Mouse (Mus musculus) lung, embryonic 15.5 days (tissue): ENCODE results near the gene Tpi1. TPM values are rescaled to one million over a fixed set of nuclear protein-coding genes. Genes with fewer than 3 reads are reported as not detected.

Source experiments
- ATAC-seq: fragments of 200-750 bp; cut with Nextera tagmentation; 2 replicates; pipeline ENCODE4 v1.8.0; 2017; ENCODE audit warnings: moderate number of reproducible peaks, borderline replicate concordance; ENCODE audit not compliant: low FRiP score, low TSS enrichment; ENCODE audit errors: extremely low read depth
- H3K27ac ChIP-seq: fragments of 300-500 bp; sonication (generic); 2 replicates; pipeline ENCODE4 v1.5.1; 2015; ENCODE audit warnings: moderate library complexity, mild to moderate bottlenecking, inconsistent platforms
- H3K27me3 ChIP-seq: fragments of 300-500 bp; sonication (generic); 2 replicates; pipeline ENCODE4 v1.6.1; 2015; ENCODE audit warnings: inconsistent platforms
- H3K36me3 ChIP-seq: fragments of 300-500 bp; sonication (generic); 2 replicates; pipeline ENCODE4 v1.6.1; 2015; ENCODE audit warnings: inconsistent platforms
- H3K4me1 ChIP-seq: fragments of 300-500 bp; sonication (generic); 2 replicates; pipeline ENCODE4 v1.6.1; 2015; ENCODE audit warnings: inconsistent platforms
- H3K4me2 ChIP-seq: fragments of 300-500 bp; sonication (generic); 2 replicates; pipeline ENCODE4 v1.6.1; 2015; ENCODE audit warnings: inconsistent platforms, mild to moderate bottlenecking, moderate library complexity
- H3K4me3 ChIP-seq: fragments of 300-500 bp; sonication (generic); 2 replicates; pipeline ENCODE4 v1.5.1; 2015; ENCODE audit warnings: mild to moderate bottlenecking, inconsistent platforms
- H3K9ac ChIP-seq: fragments of 300-500 bp; sonication (generic); 2 replicates; pipeline ENCODE4 v1.6.1; 2015; ENCODE audit warnings: inconsistent platforms
- H3K9me3 ChIP-seq: fragments of 300-500 bp; sonication (generic); 2 replicates; pipeline ENCODE4 v1.6.1; 2016; ENCODE audit warnings: inconsistent platforms
- WGBS: fragments of 180-500 bp; shearing (Covaris S2); methylation state at CpG from one replicate; pipeline ENCODE4 v1.1.7; 2015; 5-methylcytosine and 5-hydroxymethylcytosine counted together
- polyA plus RNA-seq: library from polyadenylated mRNA; unstranded; fragments of >200 nt; fragmentation: Nextera tagmentation; extraction: Ambion mirVana; gene quantifications from 2 replicates; pipeline ENCODE4 v1.2.1, GENCODE M21; 2015

The Tpi1 gene
- polyA plus RNA-seq, 1 experiment from 2014 or later: 712 TPM

GRCm38 (mm10) chr6:124829799-124830700 is 16.0 kb upstream of the Tpi1 start:
- Histone ChIP-seq H3K4me1 (peaks cover 27% of the 10 kb centered on the region), H3K4me2 (peak overlapping the region; percentile 85), H3K4me3 (peak overlapping the region; percentile 61), H3K27ac (peak overlapping the region; percentile 93), H3K36me3 (peaks cover 42% of the 10 kb centered on the region), H3K9me3 (no peaks in the 10 kb centered on the region), H3K27me3 (no peaks in the 10 kb centered on the region), H3K9ac (peak overlapping the region; percentile 75)
- ATAC-seq: peak; percentile 90
- WGBS: under 1% methylated on average over 38 of the region's 38 CpGs

GRCm38 (mm10) chr6:124828868-124829798 is 15.0 kb upstream of the Tpi1 start, which contains the start of the genes Usp5 and Cdca3:
Gene Usp5, minus strand, starts transcription at chr6:124829484.
Gene Cdca3, plus strand, starts transcription at chr6:124829547.
- peak; percentile 95 for ATAC-seq
- WGBS: 0% methylated on average over 55 of the region's 55 CpGs
- H3K9me3 ChIP-seq: no peaks in the 10 kb centered on the region

GRCm38 (mm10) chr6:124828101-124828592 is 14.1 kb upstream of the Tpi1 start:
- peaks cover 27% of the 10 kb centered on the region for H3K4me1 ChIP-seq
- H3K27me3 ChIP-seq: no peaks in the 10 kb centered on the region
- H3K4me3 ChIP-seq: peak overlapping the region; percentile 61
- no peak for ATAC-seq
- peak overlapping the region; percentile 27 for H3K27ac ChIP-seq
- H3K9ac ChIP-seq: peak overlapping the region; percentile 62
- no peaks in the 10 kb centered on the region for H3K9me3 ChIP-seq
- peak overlapping the region; percentile 82 for H3K4me2 ChIP-seq
- peaks cover 47% of the 10 kb centered on the region for H3K36me3 ChIP-seq
- WGBS: 18% methylated on average over 10 of the region's 10 CpGs

More at GRCm38 (mm10) chr6:124828868-124829798, 15.0 kb upstream of the Tpi1 start, which contains the start of the genes Usp5 and Cdca3:
- peaks cover 43% of the 10 kb centered on the region for H3K36me3 ChIP-seq
- H3K4me2 ChIP-seq: peak within 1 kb of the TSS; percentile 85
- H3K27me3 ChIP-seq: no peaks in the 10 kb centered on the region
- peak within 1 kb of the TSS; percentile 93 for H3K27ac ChIP-seq
- peaks cover 27% of the 10 kb centered on the region for H3K4me1 ChIP-seq
- peak within 1 kb of the TSS; percentile 61 for H3K4me3 ChIP-seq
- H3K9ac ChIP-seq: peak within 1 kb of the TSS; percentile 75

- no peak overlapping the region for H3K27ac ChIP-seq
- no peaks in the 10 kb centered on the region for H3K9me3 ChIP-seq
- no peak for ATAC-seq
- peaks cover 93% of the 10 kb centered on the region for H3K36me3 ChIP-seq
- 0 out of 2 replicates have a peak, but pooled peaks cover under 1% of the 10 kb centered on the region for H3K4me1 ChIP-seq
- H3K4me3 ChIP-seq: no peak overlapping the region
- WGBS: 94% methylated on average over 4 of the region's 4 CpGs
- H3K27me3 ChIP-seq: no peaks in the 10 kb centered on the region
- no peak overlapping the region for H3K9ac ChIP-seq
- no peak overlapping the region for H3K4me2 ChIP-seq
Measured at GRCm38 (mm10) chr6:124822049-124822448, 8.0 kb upstream of the Tpi1 start.

- Histone ChIP-seq H3K27me3 (no peaks in the 10 kb centered on the region), H3K4me3 (no peak overlapping the region), H3K36me3 (peaks cover 96% of the 10 kb centered on the region), H3K4me2 (no peak overlapping the region), H3K9ac (no peak overlapping the region), H3K27ac (no peak overlapping the region), H3K4me1 (no peaks in the 10 kb centered on the region), H3K9me3 (no peaks in the 10 kb centered on the region)
- ATAC-seq: no peak
- 88% methylated on average over 5 of the region's 5 CpGs for WGBS
Measured at GRCm38 (mm10) chr6:124820891-124821290, 6.8 kb upstream of the Tpi1 start.

GRCm38 (mm10) chr6:124817971-124818370 is 3.9 kb upstream of the Tpi1 start:
- ATAC-seq: no peak
- Histone ChIP-seq H3K27me3 (no peaks in the 10 kb centered on the region), H3K9ac (no peak overlapping the region), H3K36me3 (peaks cover 71% of the 10 kb centered on the region), H3K9me3 (no peaks in the 10 kb centered on the region), H3K4me2 (no peak overlapping the region), H3K4me1 (peaks cover 12% of the 10 kb centered on the region), H3K4me3 (no peak overlapping the region), H3K27ac (no peak overlapping the region)
- WGBS: 89% methylated on average over 8 of the region's 8 CpGs

- Histone ChIP-seq H3K9ac (no peak overlapping the region), H3K27ac (no peak overlapping the region), H3K9me3 (no peaks in the 10 kb centered on the region), H3K4me2 (no peak overlapping the region), H3K27me3 (no peaks in the 10 kb centered on the region), H3K4me1 (peaks cover 16% of the 10 kb centered on the region), H3K36me3 (peaks cover 67% of the 10 kb centered on the region), H3K4me3 (no peak overlapping the region)
- ATAC-seq: no peak
- WGBS: 95% methylated on average over 8 of the region's 8 CpGs
Measured at GRCm38 (mm10) chr6:124817563-124817962, 3.5 kb upstream of the Tpi1 start.

GRCm38 (mm10) chr6:124817125-124817524 is 3.0 kb upstream of the Tpi1 start:
- WGBS: 95% methylated on average over 11 of the region's 11 CpGs
- H3K9me3 ChIP-seq: no peaks in the 10 kb centered on the region
- no peaks in the 10 kb centered on the region for H3K27me3 ChIP-seq
- ATAC-seq: no peak
- no peak overlapping the region for H3K9ac ChIP-seq
- no peak overlapping the region for H3K4me3 ChIP-seq
- no peak overlapping the region for H3K27ac ChIP-seq
- H3K4me2 ChIP-seq: no peak overlapping the region
- peaks cover 20% of the 10 kb centered on the region for H3K4me1 ChIP-seq
- H3K36me3 ChIP-seq: peaks cover 64% of the 10 kb centered on the region

GRCm38 (mm10) chr6:124816611-124817010 is 2.5 kb upstream of the Tpi1 start:
- H3K9ac ChIP-seq: no peak overlapping the region
- no peak overlapping the region for H3K4me3 ChIP-seq
- H3K36me3 ChIP-seq: peaks cover 64% of the 10 kb centered on the region
- no peak overlapping the region for H3K4me2 ChIP-seq
- no peak for ATAC-seq
- 81% methylated on average over 4 of the region's 4 CpGs for WGBS
- no peaks in the 10 kb centered on the region for H3K27me3 ChIP-seq
- no peaks in the 10 kb centered on the region for H3K9me3 ChIP-seq
- H3K4me1 ChIP-seq: peaks cover 25% of the 10 kb centered on the region
- H3K27ac ChIP-seq: no peak overlapping the region

- no peak overlapping the region for H3K9ac ChIP-seq
- H3K4me3 ChIP-seq: no peak overlapping the region
- H3K27me3 ChIP-seq: no peaks in the 10 kb centered on the region
- no peak; the same call in 1 of the 2 replicates for ATAC-seq
- peak overlapping the region; percentile 71 for H3K4me2 ChIP-seq
- 61% methylated on average over 9 of the region's 9 CpGs for WGBS
- H3K4me1 ChIP-seq: peaks cover 30% of the 10 kb centered on the region
- H3K27ac ChIP-seq: no peak overlapping the region
- no peaks in the 10 kb centered on the region for H3K9me3 ChIP-seq
- peaks cover 57% of the 10 kb centered on the region for H3K36me3 ChIP-seq
Measured at GRCm38 (mm10) chr6:124814858-124815774, 1.0 kb upstream of the Tpi1 start.
